Mouse (Mus musculus): ENCODE measurements around the gene Emb. TPM values are rescaled to one million over a fixed set of nuclear protein-coding genes. Genes with fewer than 3 reads are reported as not detected.
A peak's percentile ranks its signal among the peaks of the same experiment; 100 is the strongest.

The Emb gene
- polyA plus RNA-seq, 1 experiment: 19.2 TPM

- TF ChIP-seq FLI1 (IDR thresholded peaks at IDR 0.05; ENCODE audit: low read length): no peak
- no peak for TF ChIP-seq GATA1 (IDR thresholded peaks at IDR 0.05; ENCODE audit: borderline replicate concordance, low read length)
- Histone ChIP-seq H3K4me1 (peaks cover 30% of the 10 kb centered on the region), H3K36me3 (replicated peaks; ENCODE audit: low read length) (no peaks in the 10 kb centered on the region), H3K9me3 (no peaks in the 10 kb centered on the region), H3K27me3 (replicated peaks) (peaks cover 29% of the 10 kb centered on the region), H3K4me3 (replicated peaks) (peak overlapping the region; percentile 94)
Measured at GRCm38 (mm10) chr13:117219871-117220500, 11.7 kb downstream of the Emb start.

- Histone ChIP-seq H3K4me1 (peaks cover 35% of the 10 kb centered on the region), H3K36me3 (replicated peaks; ENCODE audit: low read length) (no peaks in the 10 kb centered on the region), H3K9me3 (no peaks in the 10 kb centered on the region), H3K27me3 (replicated peaks) (peaks cover 29% of the 10 kb centered on the region), H3K4me3 (replicated peaks) (peak within 1 kb of the TSS; percentile 94)
- TF ChIP-seq FLI1 (IDR thresholded peaks at IDR 0.05; ENCODE audit: low read length) (no peak), GATA1 (IDR thresholded peaks at IDR 0.05; ENCODE audit: borderline replicate concordance, low read length) (no peak)
Measured at GRCm38 (mm10) chr13:117220501-117221321, 12.4 kb downstream of the Emb start, which contains the start of gene Gm17509. Gene Gm17509 (minus strand): TSS chr13:117221075.

GRCm38 (mm10) chr13:117223125-117223524, 14.8 kb downstream of the Emb start:
- Histone ChIP-seq H3K27me3 (replicated peaks) (peaks cover 29% of the 10 kb centered on the region), H3K4me3 (replicated peaks) (no peak overlapping the region), H3K36me3 (replicated peaks; ENCODE audit: low read length) (no peaks in the 10 kb centered on the region), H3K4me1 (peaks cover 27% of the 10 kb centered on the region), H3K9me3 (no peaks in the 10 kb centered on the region)
- no peak for TF ChIP-seq FLI1 (IDR thresholded peaks at IDR 0.05; ENCODE audit: low read length)
- TF ChIP-seq GATA1 (IDR thresholded peaks at IDR 0.05; ENCODE audit: borderline replicate concordance, low read length): no peak

DNA sequence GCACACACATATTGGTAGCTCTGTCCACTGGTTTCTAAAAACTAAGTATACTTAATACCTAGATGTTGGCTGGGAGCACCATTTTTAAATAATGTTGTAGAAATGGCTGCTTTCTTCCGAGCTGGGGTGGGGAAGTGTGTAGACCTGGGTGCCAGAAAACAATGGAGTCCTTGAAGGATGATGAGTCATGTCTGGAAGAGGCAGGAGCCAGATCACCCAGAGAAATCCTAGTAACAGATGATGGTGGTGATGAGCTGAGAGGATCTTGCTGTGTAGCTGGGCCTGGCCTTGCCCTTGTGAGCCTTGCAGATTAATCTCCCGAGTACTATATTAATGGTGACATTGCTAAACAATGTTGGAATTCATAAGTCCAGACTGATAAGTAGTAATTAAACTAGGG, 16.6 kb downstream of the Emb start:
- TF ChIP-seq FLI1 (IDR thresholded peaks at IDR 0.05; ENCODE audit: low read length) (no peak), GATA1 (IDR thresholded peaks at IDR 0.05; ENCODE audit: borderline replicate concordance, low read length) (no peak)
- Histone ChIP-seq H3K4me1 (peaks cover 27% of the 10 kb centered on the region), H3K27me3 (replicated peaks) (peaks cover 24% of the 10 kb centered on the region), H3K36me3 (replicated peaks; ENCODE audit: low read length) (no peaks in the 10 kb centered on the region), H3K9me3 (no peaks in the 10 kb centered on the region), H3K4me3 (replicated peaks) (peak overlapping the region; percentile 72)

DNA sequence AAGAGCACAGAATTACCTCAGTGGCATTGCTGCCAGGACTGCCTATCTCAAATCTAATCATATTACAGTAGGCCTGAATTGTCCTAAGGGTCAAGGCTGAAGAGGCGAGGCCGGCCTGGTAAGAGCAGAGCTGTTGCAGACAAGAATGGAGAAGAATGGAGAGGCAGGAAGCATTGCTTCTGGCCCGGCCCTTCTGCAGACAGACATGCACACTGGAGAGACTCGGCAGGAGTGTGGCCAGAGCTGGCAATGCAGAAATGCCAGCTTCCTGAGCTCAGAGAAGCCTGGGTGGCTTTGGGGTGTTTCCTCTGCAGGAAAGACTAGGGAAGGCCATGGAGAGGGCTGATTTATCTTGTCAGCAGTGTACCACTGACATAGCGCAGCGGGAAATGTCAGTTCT, 17.2 kb downstream of the Emb start:
- Histone ChIP-seq H3K9me3 (no peaks in the 10 kb centered on the region), H3K4me3 (replicated peaks) (no peak overlapping the region)
- no peak for TF ChIP-seq GATA1 (IDR thresholded peaks at IDR 0.05; ENCODE audit: borderline replicate concordance, low read length)

DNA sequence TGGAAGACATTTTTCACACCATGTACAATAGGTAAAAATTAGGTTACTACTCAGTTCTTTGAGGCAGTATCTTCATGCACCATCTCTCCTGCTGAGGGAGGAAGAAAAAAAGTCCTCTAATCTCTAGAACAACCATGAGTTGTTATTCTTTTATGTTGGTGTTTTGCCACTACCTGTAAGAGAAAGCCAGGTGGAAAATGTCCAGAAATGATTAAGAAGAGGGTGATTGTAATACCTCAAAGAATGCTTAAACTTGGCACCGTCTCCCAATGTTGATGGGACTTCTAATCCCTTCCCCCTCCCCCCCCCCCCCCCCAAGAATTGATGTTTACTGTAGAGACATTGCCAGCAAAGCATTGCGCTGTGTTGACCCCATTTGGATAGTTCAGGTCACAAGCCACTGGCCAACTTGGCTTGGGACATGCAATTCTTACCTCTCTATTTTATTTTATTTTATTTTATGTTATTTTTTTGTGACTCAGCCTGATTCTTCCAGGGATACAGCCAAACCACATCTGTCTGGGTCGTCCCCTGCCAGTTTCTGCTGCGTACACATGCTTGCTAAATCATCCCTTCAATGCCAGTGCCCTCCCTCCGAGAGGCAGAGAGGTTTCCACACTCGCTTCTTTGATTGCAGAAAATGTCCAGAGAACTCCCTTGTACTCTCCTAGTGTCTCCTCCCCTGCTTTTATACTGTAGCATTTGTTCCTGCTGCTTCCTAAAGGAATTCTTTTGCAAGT, 22.2 kb downstream of the Emb start:
- H3K4me1 ChIP-seq: peaks cover 3% of the 10 kb centered on the region
- TF ChIP-seq FLI1 (IDR thresholded peaks at IDR 0.05; ENCODE audit: low read length) (no peak), GATA1 (IDR thresholded peaks at IDR 0.05; ENCODE audit: borderline replicate concordance, low read length) (no peak)
- no peaks in the 10 kb centered on the region for H3K27me3 ChIP-seq (replicated peaks)
- H3K4me3 ChIP-seq (replicated peaks): no peak overlapping the region
- no peaks in the 10 kb centered on the region for H3K9me3 ChIP-seq
- no peaks in the 10 kb centered on the region for H3K36me3 ChIP-seq (replicated peaks; ENCODE audit: low read length)

More for the DNA sequence above, 17.2 kb downstream of the Emb start:
- Histone ChIP-seq H3K4me1 (peaks cover 21% of the 10 kb centered on the region), H3K36me3 (replicated peaks; ENCODE audit: low read length) (no peaks in the 10 kb centered on the region), H3K27me3 (replicated peaks) (peaks cover 17% of the 10 kb centered on the region)

DNA sequence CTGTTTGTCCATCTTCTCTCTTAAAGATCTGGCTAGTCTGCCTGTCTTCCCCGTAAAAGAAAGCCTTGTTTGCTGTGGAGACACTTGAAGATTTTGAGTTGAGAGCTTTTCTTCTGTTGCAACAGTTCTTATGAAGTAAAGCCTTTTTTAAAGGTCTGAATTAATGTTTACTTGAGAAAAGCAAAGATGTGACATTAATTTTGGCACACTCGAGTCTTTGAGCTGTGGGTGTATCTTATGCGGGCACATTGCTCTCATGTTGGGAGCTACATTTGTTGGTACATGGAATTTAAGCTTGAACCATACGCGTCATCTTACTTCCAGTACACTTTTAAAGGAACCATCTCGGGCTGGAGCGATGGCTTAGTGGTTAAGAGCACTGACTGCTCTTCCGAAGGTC, 25.5 kb downstream of the Emb start:
- Histone ChIP-seq H3K9me3 (no peaks in the 10 kb centered on the region), H3K27me3 (replicated peaks) (no peaks in the 10 kb centered on the region), H3K36me3 (replicated peaks; ENCODE audit: low read length) (no peaks in the 10 kb centered on the region), H3K4me3 (replicated peaks) (no peak overlapping the region), H3K4me1 (0 out of 2 replicates have a peak, but pooled peaks cover 3% of the 10 kb centered on the region)
- TF ChIP-seq FLI1 (IDR thresholded peaks at IDR 0.05; ENCODE audit: low read length): no peak
- TF ChIP-seq GATA1 (IDR thresholded peaks at IDR 0.05; ENCODE audit: borderline replicate concordance, low read length): no peak

GRCm38 (mm10) chr13:117234486-117234885, 26.1 kb downstream of the Emb start:
- Histone ChIP-seq H3K27me3 (replicated peaks) (no peaks in the 10 kb centered on the region), H3K4me3 (replicated peaks) (no peak overlapping the region), H3K36me3 (replicated peaks; ENCODE audit: low read length) (no peaks in the 10 kb centered on the region), H3K9me3 (no peaks in the 10 kb centered on the region), H3K4me1 (0 out of 2 replicates have a peak, but pooled peaks cover 3% of the 10 kb centered on the region)
- TF ChIP-seq FLI1 (IDR thresholded peaks at IDR 0.05; ENCODE audit: low read length): no peak
- no peak for TF ChIP-seq GATA1 (IDR thresholded peaks at IDR 0.05; ENCODE audit: borderline replicate concordance, low read length)

- no peak for TF ChIP-seq FLI1 (IDR thresholded peaks at IDR 0.05; ENCODE audit: low read length)
- TF ChIP-seq GATA1 (IDR thresholded peaks at IDR 0.05; ENCODE audit: borderline replicate concordance, low read length): no peak
- no peaks in the 10 kb centered on the region for H3K36me3 ChIP-seq (replicated peaks; ENCODE audit: low read length)
Measured at GRCm38 (mm10) chr13:117235530-117236212, 27.3 kb downstream of the Emb start.

More at GRCm38 (mm10) chr13:117235530-117236212, 27.3 kb downstream of the Emb start:
- Histone ChIP-seq H3K27me3 (replicated peaks) (no peaks in the 10 kb centered on the region), H3K9me3 (no peaks in the 10 kb centered on the region), H3K4me1 (0 out of 2 replicates have a peak, but pooled peaks cover 3% of the 10 kb centered on the region), H3K4me3 (replicated peaks) (no peak overlapping the region)
